In the genomic region with DNA sequence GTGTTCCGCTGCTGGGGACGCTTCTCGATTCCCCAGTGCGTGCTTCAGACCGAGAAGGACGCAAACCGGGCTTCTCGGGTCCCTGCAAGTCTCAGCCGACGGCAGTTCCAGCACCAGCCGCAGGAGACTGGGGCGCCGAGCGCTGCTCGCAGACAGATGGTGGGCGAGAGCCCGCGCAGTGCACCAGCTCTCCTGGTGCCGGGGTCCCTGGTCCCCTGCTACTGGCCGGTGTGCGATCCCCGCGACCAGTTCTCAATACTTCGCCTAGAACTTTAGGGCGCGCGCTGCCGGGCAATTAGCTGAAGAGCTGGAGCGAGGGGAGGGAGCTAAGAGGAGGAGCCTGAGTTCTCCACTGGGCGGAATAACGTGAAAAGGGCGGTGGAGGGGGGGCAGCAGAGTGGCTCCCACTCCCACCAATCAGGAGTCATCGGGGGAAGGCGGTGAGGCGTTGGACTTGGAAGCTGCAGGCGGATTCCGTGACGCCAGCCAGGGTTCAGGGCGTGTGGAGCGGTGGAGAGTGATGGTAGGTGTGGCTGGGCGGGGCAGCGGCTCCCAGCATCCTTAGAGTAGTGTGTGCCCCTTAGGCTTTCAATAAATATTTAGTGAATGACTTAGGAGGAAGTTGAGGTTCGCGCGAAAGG, we compare ENCODE assay signal across 8 mouse cellular contexts. TPM values are rescaled to one million over a fixed set of nuclear protein-coding genes. Genes with fewer than 3 reads are reported as not detected.
DNase-seq lines count a peak whose midpoint lies in the region; ATAC-seq lines count a peak whose summit lies in the region.

Gene Osbpl3, minus strand, starts transcription at position 373 of the 641 bp plus-strand sequence.

- peak; percentile 96 for ATAC-seq in hindbrain, embryonic 16.5 days

- no peaks in the 10 kb centered on the region for H3K9me3 ChIP-seq in hindbrain, embryonic 16.5 days (ENCODE audit: control insufficient read depth, low read length)

- peaks cover 31% of the 10 kb centered on the region for H3K79me2 ChIP-seq in macrophage (ENCODE audit: inconsistent target)

- peak within 1 kb of the TSS; percentile 74 for H3K4me2 ChIP-seq in hindbrain, embryonic 16.5 days (ENCODE audit: low read length)

- no peaks in the 10 kb centered on the region for H3K27me3 ChIP-seq in hindbrain, embryonic 16.5 days (replicated peaks; ENCODE audit: control insufficient read depth, insufficient read depth, low read length)

- 0% methylated on average over 45 of the region's 45 CpGs for WGBS in hindbrain, embryonic 16.5 days
- WGBS in macrophage (ENCODE audit: missing documents): under 1% methylated on average over 45 of the region's 45 CpGs

- peaks cover 10% of the 10 kb centered on the region for H3K4me1 ChIP-seq in hindbrain, embryonic 16.5 days (ENCODE audit: control insufficient read depth, insufficient read depth, low read depth, low read length)

- peak within 1 kb of the TSS; percentile 70 for H3K9ac ChIP-seq in hindbrain, embryonic 16.5 days (ENCODE audit: low read depth, low read length)

- H3K4me3 ChIP-seq in hindbrain, embryonic 16.5 days (ENCODE audit: low read length): peak within 1 kb of the TSS; percentile 68
- H3K4me3 ChIP-seq in macrophage (ENCODE audit: inconsistent target): peak within 1 kb of the TSS; percentile 81

- H3K27ac ChIP-seq in hindbrain, embryonic 16.5 days (ENCODE audit: low read depth, low read length): peak within 1 kb of the TSS; percentile 67
- H3K27ac ChIP-seq in macrophage: peak within 1 kb of the TSS; percentile 66

- DNase-seq in T-cell, adult 2 months (ENCODE audit: low spot score): peak; percentile 77
- DNase-seq in cerebellum, postnatal 4 days (ENCODE audit: low spot score in 2 of 2): peak; percentile 56 to 82
- DNase-seq in gastrocnemius, adult 18-20 months (ENCODE audit: low spot score): peak; percentile 83
- peak; percentile 77 to 87 for DNase-seq in left cerebral cortex, adult 18-20 months (ENCODE audit: low spot score in 2 of 2)
- DNase-seq in right cerebral cortex, adult 18-20 months: peak; percentile 91
- peak; percentile 49 for DNase-seq in urinary bladder, postnatal 10 days (ENCODE audit: low spot score)

- H3K36me3 ChIP-seq in hindbrain, embryonic 16.5 days (ENCODE audit: control insufficient read depth, insufficient read depth, low read length): no peaks in the 10 kb centered on the region
- no peaks in the 10 kb centered on the region for H3K36me3 ChIP-seq in macrophage (ENCODE audit: inconsistent target)

RNA-seq across cellular contexts. Expression of gene Osbpl3, which starts in this region (rescaled TPM):
- 1 to 10 TPM; 2.2 to 3.4 TPM for total RNA-seq in gastrocnemius, adult 18-20 months (2021)
- 4.5 TPM in 2 replicates for polyA plus RNA-seq in hindbrain, embryonic 16.5 days (2015; fragmentation: Nextera tagmentation; extraction: Ambion mirVana)
- 10 to 100 TPM; 42.6 to 44.3 TPM for total RNA-seq in left cerebral cortex, adult 18-20 months (2021)
- 100 to 1,000 TPM in 7 of 26 experiments, 10 to 100 TPM in 19; 21.8 to 525 (median 68.2) TPM for total RNA-seq in macrophage (2018; cell fraction: chromatin; rRNA removed)
- total RNA-seq in macrophage (2018; cell fraction: cytosol; rRNA removed): 10 to 100 TPM in 14 of 26 experiments, 1 to 10 TPM in 12; 5.2 to 58.1 (median 15.3) TPM
- total RNA-seq in macrophage (2018; cell fraction: nucleus; rRNA removed): 100 to 1,000 TPM in 6 of 26 experiments, 10 to 100 TPM in 20; 15.5 to 309 (median 53.5) TPM
- polyA plus RNA-seq in macrophage (2018): 4.4 to 14.6 TPM (median 4.7 TPM) in 3 replicates

Comparison
In these comparisons a context has a peak if more than half of its experiments do, and no peak if none do; other contexts are left out.
1. Peak in every context shown above with its lines: DNase-seq, ATAC-seq, H3K4me3 ChIP-seq and H3K27ac ChIP-seq.
2. RNA of gene Osbpl3 (total RNA-seq): 42.6 to 44.3 TPM in left cerebral cortex, adult 18-20 months; 2.2 to 3.4 TPM in gastrocnemius, adult 18-20 months; every median in the first group is over 4 times any median in the second.